Mouse (Mus musculus) megakaryocyte progenitor cell, adult 5-6 weeks (primary cell): ENCODE measurements around the gene Pwwp2b. TPM values are rescaled to one million over a fixed set of nuclear protein-coding genes. Genes with fewer than 3 reads are reported as not detected.

ENCODE experiments used
- ATAC-seq: replicated peaks from 2 replicates; pipeline ENCODE4 v1.8.0; 2016; ENCODE audit warnings: mild to moderate bottlenecking, moderate TSS enrichment, inconsistent platforms; ENCODE audit not compliant: poor library complexity
- total RNA-seq, 2 experiments: library from RNA; stranded (forward) in 1 of 2; stranded (reverse) in 1 of 2; fragments of 157-497, 149-512 nt in 1 of 2; fragments of 200-1000 nt in 1 of 2; gene quantifications; 2 replicates each; pipeline versions ENCODE4 v1.2.3 to v1.2.4; 2015 to 2017

Pwwp2b gene
- total RNA-seq (2015) (3.7 and 4.6 TPM in 2 replicates), total RNA-seq (2017) (2.5 and 4.7 TPM in 2 replicates)

- ATAC-seq: peak; percentile 59
These were observed at the start of gene Pwwp2b for GRCm38 (mm10) chr7:139247881-139248614. Gene Pwwp2b (plus strand): TSS chr7:139248482.

- ATAC-seq: peak; percentile 73
These were observed 48.2 kb upstream of the Pwwp2b start for GRCm38 (mm10) chr7:139200108-139200507.

- peak; percentile 63 for ATAC-seq
These were observed 47.1 kb upstream of the Pwwp2b start for GRCm38 (mm10) chr7:139201209-139201608.

GRCm38 (mm10) chr7:139208023-139208772, 40.1 kb upstream of the Pwwp2b start:
- ATAC-seq: peak; percentile 89

GRCm38 (mm10) chr7:139208773-139209095, 39.5 kb upstream of the Pwwp2b start:
- ATAC-seq: no peak

- no peak for ATAC-seq
These were observed 36.5 kb upstream of the Pwwp2b start for GRCm38 (mm10) chr7:139211761-139212160.

DNA sequence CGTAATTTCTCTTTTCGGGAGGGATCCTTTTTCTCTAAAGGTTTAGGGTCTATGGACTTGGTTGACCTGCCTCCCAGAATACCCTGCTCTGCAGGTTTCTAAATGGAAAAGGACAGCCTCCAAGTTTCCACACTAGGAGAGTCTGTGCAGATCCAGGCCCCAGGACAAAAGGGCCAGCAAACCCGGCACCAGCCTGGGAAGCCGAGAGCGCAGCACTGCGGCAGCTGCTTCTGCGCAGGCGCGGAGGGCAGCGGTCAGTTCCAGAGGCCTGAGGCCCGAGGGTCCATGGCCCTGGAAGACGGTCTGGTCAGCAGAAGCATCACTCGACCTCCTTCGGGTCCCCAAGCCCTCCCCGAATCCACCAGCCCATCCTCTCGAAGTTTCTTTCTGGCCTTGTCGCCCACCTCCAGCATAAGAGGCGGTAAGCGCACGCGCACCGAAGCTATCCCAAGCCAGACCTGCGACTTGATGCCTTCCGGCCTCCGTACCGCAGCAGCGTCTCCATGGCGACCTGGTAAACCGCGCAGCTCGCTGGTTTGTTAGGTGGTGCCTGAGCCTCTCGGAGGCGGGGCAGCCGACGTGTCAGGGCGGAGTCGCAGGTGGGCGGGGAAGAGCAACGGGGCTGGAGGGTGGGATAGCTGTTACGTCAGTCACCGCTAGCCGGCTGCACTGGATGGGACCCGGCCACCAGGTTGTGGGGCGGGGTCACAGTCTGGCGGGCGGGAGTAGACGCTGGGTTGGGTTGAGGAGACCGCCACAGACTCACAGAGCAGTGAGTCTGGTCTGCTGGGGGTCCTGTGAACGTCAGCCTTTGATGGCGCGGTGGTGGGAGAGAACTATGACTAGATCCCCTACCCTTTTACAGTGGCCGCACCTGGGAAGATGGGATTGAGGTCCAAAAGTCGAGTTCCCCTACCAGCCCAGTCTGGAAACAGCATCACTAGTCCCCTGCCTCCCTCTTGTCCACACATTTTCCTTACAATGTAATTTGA, 35.2 kb upstream of the Pwwp2b start, which contains the start of the genes Lrrc27 and Stk32c:
Lrrc27 (plus strand) TSS at position 235 of the 992 bp plus-strand sequence.
Stk32c (minus strand) TSS at position 554 of the 992 bp plus-strand sequence.
- peak; percentile 95 for ATAC-seq

DNA sequence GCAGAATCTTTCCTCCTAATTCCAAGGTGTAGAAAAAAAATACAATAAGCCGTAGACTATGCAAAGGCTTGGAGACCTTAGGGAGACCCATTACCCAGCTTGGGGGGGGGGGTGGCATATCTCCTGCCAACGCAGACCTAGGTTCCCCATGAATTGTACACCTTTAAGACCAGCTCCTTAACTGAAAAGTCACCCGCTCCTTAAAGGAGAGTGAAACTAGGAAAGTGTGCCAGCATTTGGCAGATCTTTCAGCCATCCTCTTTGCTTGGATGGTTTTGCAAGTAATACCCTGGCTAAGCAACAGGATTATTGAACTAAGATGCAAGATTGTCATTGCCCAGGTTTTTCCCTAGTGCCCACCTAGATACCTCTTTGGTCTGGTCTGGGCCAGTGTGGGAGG, 34.5 kb upstream of the Pwwp2b start:
- ATAC-seq: no peak

DNA sequence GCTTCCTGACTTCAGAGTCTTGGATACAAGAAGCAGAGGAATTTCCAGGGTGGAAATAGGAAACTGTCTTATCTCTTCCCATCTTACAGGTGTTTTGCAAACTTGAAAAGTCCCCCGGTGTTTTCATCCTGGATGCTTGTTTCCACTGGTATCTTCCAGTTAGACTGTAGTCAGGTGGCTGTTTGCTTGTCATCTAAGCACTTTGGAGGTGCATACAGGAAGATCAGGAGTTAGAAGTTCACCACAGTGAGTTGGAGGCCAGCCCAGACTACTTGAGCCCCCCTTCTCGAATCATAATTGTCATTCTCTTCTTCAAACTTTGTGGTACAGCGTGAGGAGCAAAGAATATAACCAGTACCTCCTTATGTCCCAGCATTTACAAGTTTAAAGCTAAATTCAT, 34.1 kb upstream of the Pwwp2b start:
- no peak for ATAC-seq

DNA sequence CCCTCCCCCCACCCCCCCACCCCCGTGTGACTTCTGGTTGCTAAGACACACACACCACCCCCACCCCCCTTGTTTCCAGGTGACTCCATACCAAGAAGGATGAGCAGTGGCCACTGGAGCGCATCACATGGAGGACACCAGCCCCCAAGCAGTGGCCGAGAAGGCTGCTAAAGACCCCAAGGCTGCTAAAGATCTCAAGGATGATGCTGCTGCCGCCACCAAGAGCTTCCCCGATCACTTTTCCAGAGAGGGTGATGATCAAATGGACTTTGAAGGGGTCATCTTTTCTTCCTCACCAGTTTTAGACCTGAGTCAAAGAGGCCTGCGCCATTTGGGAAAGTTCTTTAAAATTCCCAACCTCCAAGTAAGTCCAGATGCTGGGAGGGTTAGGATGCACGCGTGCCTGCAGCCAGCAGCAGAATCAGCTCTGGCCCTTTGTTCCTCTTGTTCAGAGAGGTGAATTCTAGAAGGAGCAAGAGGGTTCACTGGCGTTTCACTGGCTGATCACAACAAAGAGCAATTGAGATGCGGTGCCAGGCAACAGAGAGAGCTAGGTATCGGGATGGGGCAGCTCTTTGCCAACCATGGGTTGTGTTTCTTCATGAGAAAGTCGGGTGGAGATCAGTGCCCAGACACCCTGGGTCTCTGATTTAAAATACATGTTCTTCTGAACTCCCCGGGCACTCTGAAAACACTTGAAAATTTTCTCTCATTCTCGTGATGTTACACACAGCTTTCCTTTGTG, 33.5 kb upstream of the Pwwp2b start:
- ATAC-seq: no peak

- no peak for ATAC-seq
These were observed 32.8 kb upstream of the Pwwp2b start for GRCm38 (mm10) chr7:139215516-139215915.

GRCm38 (mm10) chr7:139215946-139216345, 32.3 kb upstream of the Pwwp2b start:
- ATAC-seq: no peak

GRCm38 (mm10) chr7:139216464-139216863, 31.8 kb upstream of the Pwwp2b start:
- no peak for ATAC-seq

- no peak for ATAC-seq
These were observed 31.2 kb upstream of the Pwwp2b start for GRCm38 (mm10) chr7:139217046-139217445.

DNA sequence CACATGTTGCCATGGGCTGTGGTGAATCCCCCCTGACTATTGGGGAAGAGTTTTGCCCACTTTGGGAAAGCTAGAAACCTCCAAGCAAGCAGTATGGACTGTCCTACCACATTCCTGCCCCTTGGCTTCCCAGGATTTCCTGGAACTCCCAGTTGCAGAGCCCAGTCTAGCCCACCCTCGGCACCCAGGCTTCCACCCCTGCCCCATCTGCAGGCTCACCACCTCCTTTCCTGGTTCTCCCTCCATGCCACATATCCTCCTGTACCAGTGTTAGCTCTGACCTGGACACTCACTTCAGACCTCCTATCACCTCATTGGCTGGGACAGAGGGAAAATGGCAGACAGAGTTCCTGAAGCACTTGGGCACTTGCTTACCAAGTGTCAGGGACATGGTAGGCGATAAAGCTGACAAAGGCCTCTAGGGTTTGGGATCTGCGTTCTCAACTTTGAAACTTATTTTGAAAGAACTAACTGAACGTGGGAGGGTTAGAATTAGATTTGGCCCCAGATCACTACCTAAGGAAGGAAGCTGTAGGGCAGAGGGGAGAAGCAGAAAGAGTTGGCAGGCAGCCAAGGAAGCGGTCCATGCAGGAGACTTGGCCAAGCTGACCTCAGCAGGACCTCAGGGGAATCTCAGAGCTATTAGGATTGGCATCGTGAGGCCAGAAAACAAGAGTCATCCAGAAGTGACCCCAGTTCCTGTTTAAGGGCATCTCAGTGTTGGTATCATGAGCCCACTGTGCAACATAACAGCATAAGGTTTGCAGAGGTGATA, 29.5 kb upstream of the Pwwp2b start:
- ATAC-seq: 0 out of 2 replicates have a peak, but pooled peaks have one; percentile 23

GRCm38 (mm10) chr7:139219486-139219885, 28.8 kb upstream of the Pwwp2b start:
- no peak for ATAC-seq

DNA sequence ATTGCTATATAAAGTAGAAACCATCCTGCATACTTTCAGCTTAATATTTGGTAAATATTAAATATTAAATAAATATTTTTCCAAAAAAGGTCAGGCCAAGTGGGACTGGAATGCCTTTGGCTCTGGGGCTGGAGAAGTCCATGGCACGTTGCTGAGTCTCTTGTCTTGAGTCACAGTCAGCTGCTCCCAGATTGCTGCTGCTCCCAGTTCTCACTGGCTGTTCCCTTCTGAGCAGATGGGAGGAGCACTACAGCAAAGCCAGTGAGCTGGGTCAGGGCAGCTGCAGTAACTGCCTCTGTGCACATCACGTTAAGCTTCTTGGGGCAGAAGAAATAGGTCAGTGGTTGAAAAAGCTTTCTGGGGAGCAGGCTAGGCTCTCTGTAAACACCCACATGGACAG, 28.0 kb upstream of the Pwwp2b start:
- no peak for ATAC-seq

GRCm38 (mm10) chr7:139221072-139221471, 27.2 kb upstream of the Pwwp2b start:
- ATAC-seq: no peak

DNA sequence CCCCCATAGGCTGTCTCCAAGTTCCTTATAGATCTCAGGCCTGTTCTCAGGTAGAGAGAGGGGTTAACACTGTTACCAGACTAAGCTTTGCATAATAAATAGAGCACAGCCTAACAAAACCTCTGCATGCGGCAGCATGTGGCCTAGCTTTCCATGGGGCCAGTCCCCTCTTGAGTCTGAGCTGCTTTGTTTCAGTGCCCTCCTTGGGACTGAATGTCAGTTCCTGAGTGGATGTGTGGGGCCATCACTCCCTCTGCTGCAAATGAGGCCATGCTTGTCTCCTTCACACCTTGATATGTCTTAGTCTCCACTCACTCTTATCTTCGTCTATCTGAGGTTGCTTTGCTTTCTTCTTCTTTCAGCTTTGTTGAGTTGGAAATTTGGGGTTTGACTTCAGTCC, 26.4 kb upstream of the Pwwp2b start:
- ATAC-seq: no peak
